Mouse (Mus musculus) bone marrow, adult 2 months (tissue): ENCODE data around the gene Dcdc2c. TPM values are rescaled to one million over a fixed set of nuclear protein-coding genes. Genes with fewer than 3 reads are reported as not detected.

Source experiments
- H3K27ac ChIP-seq: fragments of 200-500 bp; 2 replicates; pipeline ENCODE4 v1.5.1; 2012; ENCODE audit warnings: low read depth, mild to moderate bottlenecking, control low read depth, inconsistent platforms, low read length; ENCODE audit not compliant: control insufficient read depth, poor library complexity, insufficient read depth
- H3K4me1 ChIP-seq: fragments of 200-500 bp; 2 replicates; pipeline ENCODE4 v1.6.1; 2011; ENCODE audit warnings: low read length; ENCODE audit not compliant: control insufficient read depth, insufficient read depth
- H3K4me3 ChIP-seq: fragments of 200-500 bp; replicated peaks from 2 replicates; pipeline ENCODE3; 2011; ENCODE audit warnings: mild to moderate bottlenecking, low read depth, low read length, control low read depth; ENCODE audit not compliant: control insufficient read depth
- CTCF ChIP-seq: fragments of 200-500 bp; IDR thresholded peaks from 2 replicates; pipeline ENCODE4 v1.5.1; 2011; ENCODE audit warnings: low read length, control low read depth; ENCODE audit not compliant: control insufficient read depth, insufficient read depth
- POLR2A ChIP-seq: fragments of 200-500 bp; IDR thresholded peaks from 2 replicates; pipeline ENCODE4 v1.6.1; 2011; ENCODE audit warnings: low read depth, mild to moderate bottlenecking, control low read depth, low read length, borderline replicate concordance; ENCODE audit not compliant: control insufficient read depth
- WGBS: fragments of 180-500 bp; shearing (Covaris S2); methylation state at CpG from one replicate; pipeline ENCODE4 v1.1.7; 2018; 5-methylcytosine and 5-hydroxymethylcytosine counted together
- polyA plus RNA-seq: library from polyadenylated mRNA; stranded (reverse); fragments of >200 nt; gene quantifications from 2 replicates; pipeline ENCODE4 v1.2.4, GENCODE M21; 2011; ENCODE audit warnings: low replicate concordance; ENCODE audit not compliant: missing spikeins, insufficient read depth, insufficient read length

Gene Dcdc2c
- polyA plus RNA-seq, 1 experiment: not detected

GRCm38 (mm10) chr12:28494289-28494688 lies 57.9 kb downstream of the Dcdc2c start:
- no peaks in the 10 kb centered on the region for H3K4me1 ChIP-seq
- H3K4me3 ChIP-seq: no peak overlapping the region
- 81% methylated on average over 5 of the region's 5 CpGs for WGBS
- H3K27ac ChIP-seq: no peak overlapping the region
- TF ChIP-seq POLR2A: no peak
- no peak for TF ChIP-seq CTCF

- TF ChIP-seq POLR2A: no peak
- TF ChIP-seq CTCF: no peak
- Histone ChIP-seq H3K4me1 (no peaks in the 10 kb centered on the region), H3K27ac (no peak overlapping the region), H3K4me3 (no peak overlapping the region)
- 82% methylated on average over 10 of the region's 10 CpGs for WGBS
Measured at GRCm38 (mm10) chr12:28482483-28483160, 69.6 kb downstream of the Dcdc2c start.

- TF ChIP-seq POLR2A (no peak), CTCF (no peak)
- WGBS: 76% methylated on average over 2 of the region's 2 CpGs
- Histone ChIP-seq H3K4me1 (no peaks in the 10 kb centered on the region), H3K27ac (no peak overlapping the region; the same call in 1 of the 2 replicates), H3K4me3 (no peak overlapping the region)
Measured at GRCm38 (mm10) chr12:28460951-28461431, 91.2 kb downstream of the Dcdc2c start.

GRCm38 (mm10) chr12:28460523-28460922 lies 91.7 kb downstream of the Dcdc2c start:
- TF ChIP-seq CTCF (no peak), POLR2A (no peak)
- no peak overlapping the region for H3K4me3 ChIP-seq
- 63% methylated on average over 7 of the region's 7 CpGs for WGBS
- no peak overlapping the region for H3K27ac ChIP-seq
- no peaks in the 10 kb centered on the region for H3K4me1 ChIP-seq

- WGBS: 91% methylated on average over 5 of the region's 5 CpGs
- H3K4me3 ChIP-seq: no peak overlapping the region
- no peak overlapping the region for H3K27ac ChIP-seq
- H3K4me1 ChIP-seq: no peaks in the 10 kb centered on the region
- TF ChIP-seq POLR2A: no peak
- no peak for TF ChIP-seq CTCF
Measured at GRCm38 (mm10) chr12:28458786-28459185, 93.4 kb downstream of the Dcdc2c start.

- whole genome bisulfite sequencing: 78% methylated on average over 5 of the region's 5 CpGs
- Histone ChIP-seq H3K27ac (no peak overlapping the region), H3K4me3 (no peak overlapping the region), H3K4me1 (no peaks in the 10 kb centered on the region)
- TF ChIP-seq CTCF (no peak), POLR2A (no peak)
Measured at GRCm38 (mm10) chr12:28436536-28436935, 115.7 kb downstream of the Dcdc2c start.

GRCm38 (mm10) chr12:28432729-28433067 lies 119.5 kb downstream of the Dcdc2c start:
- H3K4me3 ChIP-seq: no peak overlapping the region
- no peak for TF ChIP-seq CTCF
- 77% methylated on average over 3 of the region's 3 CpGs for WGBS

GRCm38 (mm10) chr12:28431832-28432728 lies 120.1 kb downstream of the Dcdc2c start:
- WGBS: 16% methylated on average over 19 of the region's 19 CpGs
- Histone ChIP-seq H3K4me3 (no peak overlapping the region), H3K27ac (no peak overlapping the region), H3K4me1 (no peaks in the 10 kb centered on the region)
- TF ChIP-seq CTCF (peak; percentile 45; the same call in 1 of the 2 replicates), POLR2A (no peak)

More at GRCm38 (mm10) chr12:28432729-28433067, 119.5 kb downstream of the Dcdc2c start:
- no peak overlapping the region for H3K27ac ChIP-seq
- H3K4me1 ChIP-seq: no peaks in the 10 kb centered on the region
